Mouse (Mus musculus): ENCODE data around the gene Slc10a7.

Slc10a7 gene

DNA sequence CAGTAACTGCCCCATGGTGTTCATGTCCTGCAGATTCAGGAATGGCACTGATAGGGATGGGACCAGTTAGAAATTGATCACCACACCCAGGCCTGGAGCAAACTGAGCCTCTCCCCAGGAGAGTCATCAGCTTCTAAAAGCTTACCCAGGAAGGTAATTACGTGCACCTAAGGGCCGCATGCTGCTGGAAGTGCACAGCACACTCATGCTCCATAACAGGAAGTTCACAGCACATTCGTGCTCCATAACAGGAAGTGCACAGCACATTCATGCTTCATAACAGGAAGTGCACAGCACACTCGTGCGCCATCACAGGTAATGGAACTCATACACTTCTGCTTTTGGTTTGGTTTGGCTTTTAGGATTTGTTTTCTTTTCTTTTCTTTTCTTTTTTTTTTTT, 114.8 kb downstream of the Slc10a7 start:
- DNase-seq (ENCODE audit: low read depth, low spot score): no peak

DNA sequence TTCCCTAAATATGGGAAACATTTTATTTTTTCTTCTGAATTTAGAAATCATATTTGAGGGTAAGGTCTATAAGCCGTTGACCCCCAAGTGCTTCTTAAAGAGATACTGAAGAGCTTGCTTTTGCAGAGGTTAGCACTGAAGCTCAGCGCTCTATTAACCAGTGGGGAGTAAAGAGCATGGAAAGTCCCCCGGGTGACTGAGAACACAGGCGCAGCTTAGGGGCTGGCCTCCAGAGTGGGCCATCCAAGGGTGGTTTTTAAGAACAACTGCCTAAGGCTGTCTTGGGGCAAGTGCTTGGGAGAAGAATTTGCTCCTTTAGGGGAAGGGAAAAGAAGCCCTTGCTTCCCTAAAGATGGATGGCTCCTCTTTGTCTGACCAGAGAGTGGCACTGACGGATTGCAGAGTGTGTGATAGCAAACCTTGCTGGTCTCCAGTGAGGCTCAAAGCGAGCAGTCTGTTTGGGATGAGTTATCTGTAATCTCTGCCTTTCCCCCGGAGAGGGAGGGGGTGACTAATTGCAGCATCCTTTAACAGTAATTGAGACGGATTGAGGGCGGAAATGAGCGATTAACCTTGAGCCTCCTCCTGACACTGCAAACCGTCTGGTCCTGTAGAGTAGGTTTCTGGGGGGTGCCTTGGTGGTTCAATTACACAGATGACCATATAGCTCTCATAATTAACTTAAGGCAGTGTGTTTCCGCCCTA, 115.7 kb downstream of the Slc10a7 start:
- no peak for DNase-seq (ENCODE audit: low read depth, low spot score)

GRCm38 (mm10) chr8:78626632-78627031, 117.5 kb downstream of the Slc10a7 start:
- no peak for DNase-seq (ENCODE audit: low read depth, low spot score)

DNA sequence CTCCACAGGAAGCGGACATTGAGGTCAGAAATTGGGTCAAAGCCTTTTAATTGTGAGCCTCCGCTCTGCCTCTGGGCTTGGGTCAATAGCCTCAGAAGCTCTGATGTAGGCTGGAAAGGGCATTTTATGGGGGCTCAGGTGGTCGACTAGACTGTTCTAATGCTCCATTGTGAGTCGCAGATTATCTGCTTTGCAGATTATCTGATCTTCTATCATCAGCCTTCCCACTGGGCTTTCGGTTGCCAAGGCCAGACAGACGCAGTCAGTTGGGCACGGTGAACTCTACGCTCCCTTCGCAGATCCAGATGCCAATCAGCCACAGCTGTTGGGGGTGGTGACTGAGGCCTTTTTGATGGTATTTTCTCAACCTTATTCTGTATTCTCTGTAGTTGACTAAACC, 118.6 kb downstream of the Slc10a7 start:
- DNase-seq (ENCODE audit: low read depth, low spot score): no peak

DNA sequence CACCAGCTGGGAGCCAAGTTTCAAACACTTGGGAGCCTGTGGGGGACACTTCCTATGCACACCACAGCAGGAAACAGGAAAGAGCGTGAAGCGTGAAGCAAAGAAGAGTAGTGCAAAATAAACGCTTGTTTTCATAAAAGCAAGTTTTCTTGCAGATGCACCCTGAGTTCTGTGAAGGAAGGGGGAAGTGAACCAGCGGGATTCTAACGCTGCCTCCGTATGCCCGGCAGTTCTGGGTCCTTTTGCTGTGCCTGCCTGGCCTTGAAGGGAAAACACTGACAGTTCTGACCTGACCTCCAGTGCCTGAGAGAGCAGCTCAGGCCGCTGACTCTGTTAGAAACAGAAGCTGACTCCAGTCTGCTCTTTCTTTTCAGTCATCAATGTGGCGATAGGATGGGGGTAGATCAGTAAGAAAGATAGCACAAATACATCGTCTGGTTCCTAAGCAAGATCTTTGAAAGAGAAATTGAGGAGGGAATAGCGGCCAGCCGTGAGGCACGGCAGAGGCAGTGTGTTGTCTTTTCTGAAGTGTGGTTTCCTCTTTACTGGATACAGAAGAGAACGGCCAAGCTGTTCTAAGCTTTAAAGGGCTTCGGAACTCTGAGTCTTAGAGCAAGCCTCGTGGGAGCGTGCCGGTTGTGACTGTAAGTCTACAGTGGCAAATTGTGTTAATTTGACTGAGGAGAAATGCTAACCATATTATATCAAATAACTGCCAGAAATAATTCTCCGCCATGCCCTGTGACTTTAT, 121.4 kb downstream of the Slc10a7 start:
- no peak for DNase-seq (ENCODE audit: low read depth, low spot score)

- DNase-seq (ENCODE audit: low read depth, low spot score): no peak
These were observed 123.9 kb downstream of the Slc10a7 start for GRCm38 (mm10) chr8:78633012-78633411.

- DNase-seq (ENCODE audit: low read depth, low spot score): no peak
These were observed 124.9 kb downstream of the Slc10a7 start for GRCm38 (mm10) chr8:78634018-78634417.

- DNase-seq (ENCODE audit: low read depth, low spot score): no peak
These were observed 125.5 kb downstream of the Slc10a7 start for GRCm38 (mm10) chr8:78634523-78635240.

GRCm38 (mm10) chr8:78635241-78635771, 126.2 kb downstream of the Slc10a7 start:
- no peak for DNase-seq (ENCODE audit: low read depth, low spot score)

DNA sequence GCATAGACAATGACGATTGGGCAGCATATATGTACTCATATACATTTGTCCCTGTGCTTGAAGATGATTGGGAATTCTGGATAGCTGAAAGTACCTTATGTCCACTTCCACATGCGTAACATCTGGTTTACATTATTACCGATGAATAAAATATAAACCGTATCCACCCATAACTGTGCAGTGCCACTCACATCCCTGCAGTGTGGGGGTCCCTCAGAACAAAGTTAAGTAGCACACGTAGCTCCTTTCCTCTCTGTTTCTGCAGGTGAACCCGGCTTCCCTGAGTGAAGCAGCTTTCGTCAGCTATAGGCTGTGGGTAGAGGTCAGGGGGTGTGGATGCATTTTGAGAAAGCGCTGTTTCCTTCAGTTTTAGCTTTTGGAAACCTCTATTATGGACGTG, 132.8 kb downstream of the Slc10a7 start:
- DNase-seq (ENCODE audit: low read depth, low spot score): no peak

DNA sequence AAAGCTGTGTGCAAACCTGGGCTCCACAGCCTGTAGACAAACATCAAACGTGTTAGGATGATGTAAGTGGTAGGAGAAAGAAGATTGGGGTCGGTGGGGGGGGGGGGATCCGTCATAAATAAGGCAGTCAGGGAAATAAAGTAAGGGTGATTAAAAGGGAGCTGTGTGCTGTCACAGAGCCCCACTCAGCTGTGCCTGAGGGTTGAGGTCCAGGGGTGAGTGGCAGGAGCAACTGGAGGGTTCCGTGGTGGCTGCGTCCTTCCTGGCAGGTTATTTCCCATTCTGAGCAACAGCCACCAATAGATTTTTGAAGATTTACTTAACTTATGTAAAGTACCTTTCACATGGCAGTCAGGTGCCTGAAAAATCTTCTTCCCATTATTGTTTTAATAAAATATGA, 133.2 kb downstream of the Slc10a7 start:
- DNase-seq (ENCODE audit: low read depth, low spot score): no peak

DNA sequence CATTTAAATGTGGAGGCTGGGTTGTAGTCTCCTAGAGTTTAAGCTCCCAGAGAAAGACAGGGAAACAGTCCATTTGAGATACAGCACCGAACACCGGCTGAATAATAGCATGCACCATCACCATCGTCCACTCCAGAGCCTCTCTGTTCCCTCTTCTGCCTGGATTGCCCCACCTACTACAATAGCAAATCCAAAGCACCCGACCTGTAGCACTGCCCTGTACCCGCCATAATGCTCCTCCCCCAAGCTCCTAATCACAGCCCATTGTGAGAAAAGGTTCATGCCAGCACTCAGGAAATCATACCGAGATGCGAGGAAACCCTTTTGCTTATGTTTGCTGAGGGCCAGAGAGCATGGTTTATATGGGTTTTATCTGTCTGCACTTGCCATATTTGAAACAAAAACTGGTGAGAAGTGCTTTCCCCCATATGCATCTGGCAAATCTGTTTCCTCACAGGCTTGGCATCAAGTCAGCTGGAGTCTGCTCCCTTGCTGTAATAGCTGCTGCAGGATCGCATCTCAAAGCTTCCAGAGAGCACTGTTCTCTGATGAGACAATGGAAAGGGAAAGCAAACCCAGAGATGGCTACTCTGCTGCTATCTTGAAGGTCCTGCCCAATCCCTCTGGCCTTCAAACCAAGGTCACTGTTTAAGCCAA, 138.0 kb downstream of the Slc10a7 start:
- DNase-seq (ENCODE audit: low read depth, low spot score): no peak

DNA sequence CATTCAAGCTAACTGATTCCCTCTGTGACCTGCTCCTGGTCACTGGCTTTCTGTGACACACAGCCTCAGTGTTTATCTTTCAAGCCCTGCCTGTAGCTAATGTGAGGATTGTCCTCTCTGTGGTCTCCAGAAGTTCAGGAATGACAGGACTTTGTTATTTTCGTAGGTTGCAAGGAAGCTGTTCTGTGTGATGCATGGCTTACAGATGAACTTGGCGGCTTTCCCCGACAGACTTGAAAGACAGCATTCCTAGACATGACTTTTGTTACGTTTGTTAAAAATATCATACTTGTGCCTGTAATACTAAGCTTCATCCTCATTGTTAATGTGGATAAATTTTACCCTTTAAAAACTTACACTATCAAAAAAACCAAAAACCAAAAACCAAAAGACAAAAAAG, 138.7 kb downstream of the Slc10a7 start:
- no peak for DNase-seq (ENCODE audit: low read depth, low spot score)

DNA sequence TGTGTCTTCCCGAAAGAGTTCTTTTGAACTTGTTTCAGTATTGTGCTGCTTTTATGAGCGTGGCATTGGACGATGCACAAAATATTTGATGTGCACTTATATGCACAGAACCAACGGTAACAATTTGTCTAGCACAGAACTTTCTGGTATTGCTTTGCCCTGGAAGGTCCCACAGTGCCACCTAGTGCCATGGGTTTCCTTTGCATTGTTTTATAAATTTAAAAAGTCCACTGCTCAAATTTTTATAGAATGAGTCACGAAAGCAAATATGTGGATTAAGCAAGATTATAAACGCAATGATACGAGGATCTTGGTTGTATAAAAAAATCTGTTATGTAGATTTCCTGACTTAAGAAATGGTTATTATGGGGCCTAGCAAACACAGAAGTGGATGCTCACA, 139.8 kb downstream of the Slc10a7 start:
- no peak for DNase-seq (ENCODE audit: low read depth, low spot score)

DNA sequence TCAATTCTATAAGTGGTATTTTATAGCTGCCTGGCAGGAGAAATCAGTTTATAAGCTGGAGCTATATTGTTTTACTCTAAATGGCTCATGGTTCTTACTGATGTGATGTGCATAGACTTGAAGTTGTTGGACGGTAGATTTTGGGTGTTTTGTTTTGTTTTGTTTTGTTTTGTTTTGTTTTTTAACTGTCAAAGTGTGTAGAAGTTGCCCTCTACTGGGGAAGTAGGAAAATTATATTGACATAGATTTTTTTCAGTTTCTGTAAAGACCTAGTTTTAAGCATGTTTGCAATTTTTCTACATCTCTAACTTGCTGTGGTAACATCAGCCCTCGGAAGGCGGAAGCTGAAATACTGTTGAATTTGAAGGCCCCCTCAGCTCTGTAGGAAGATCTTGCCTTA, 142.5 kb downstream of the Slc10a7 start:
- DNase-seq (ENCODE audit: low read depth, low spot score): no peak

GRCm38 (mm10) chr8:78655351-78656045, 146.4 kb downstream of the Slc10a7 start:
- no peak for DNase-seq (ENCODE audit: low read depth, low spot score)

DNA sequence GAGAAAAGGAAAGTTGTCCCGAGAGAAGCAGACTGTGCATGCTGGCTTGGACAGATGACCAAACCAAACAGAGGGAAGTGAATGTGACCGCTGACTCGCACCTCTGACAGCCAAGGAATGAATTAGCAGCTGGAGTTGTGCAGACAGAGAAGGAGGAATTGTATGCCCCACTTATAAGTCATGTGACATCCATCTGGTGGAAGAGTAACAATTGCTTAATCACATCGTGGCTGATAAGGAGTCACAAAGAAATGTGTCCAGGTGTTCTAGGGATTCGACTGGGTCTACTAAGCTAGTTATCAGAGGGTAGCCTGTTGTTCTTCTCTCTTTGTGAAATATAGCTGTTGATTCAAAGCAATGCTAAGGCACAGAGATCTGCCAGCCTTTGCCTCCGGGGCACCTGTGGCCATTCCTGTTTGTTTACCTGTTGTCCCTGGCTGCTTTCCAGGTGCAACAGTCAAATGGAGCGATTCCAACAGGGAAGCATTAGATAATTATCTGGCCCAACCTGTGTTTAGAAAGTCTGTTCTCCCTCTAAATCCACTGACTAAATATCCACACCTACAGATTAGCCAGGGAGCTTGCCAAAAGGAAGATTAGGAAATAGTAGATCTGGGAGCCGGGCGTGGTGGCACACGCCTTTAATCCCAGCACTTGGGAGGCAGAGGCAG, 147.7 kb downstream of the Slc10a7 start:
- no peak for DNase-seq (ENCODE audit: low read depth, low spot score)

DNA sequence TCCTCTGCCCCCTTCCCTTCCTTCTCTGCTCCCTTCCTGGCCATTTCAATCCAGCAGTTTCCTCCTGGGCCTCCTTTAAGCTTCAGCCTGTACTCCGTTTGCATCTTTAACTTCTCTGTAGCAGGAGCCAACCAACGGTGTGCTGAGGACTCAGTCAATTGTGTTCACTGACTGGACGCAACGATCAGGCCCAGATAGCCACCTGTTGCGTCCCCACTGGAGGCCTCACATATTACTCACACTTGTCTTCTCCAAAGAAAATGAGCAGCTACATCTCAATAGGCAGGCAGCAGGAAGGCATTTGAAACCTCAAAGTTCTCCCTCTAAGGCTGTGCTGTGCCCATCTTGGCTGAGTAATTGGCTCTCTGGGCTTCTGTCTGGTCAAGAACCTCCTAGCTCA, 149.0 kb downstream of the Slc10a7 start:
- DNase-seq (ENCODE audit: low read depth, low spot score): no peak

- DNase-seq (ENCODE audit: low read depth, low spot score): no peak
These were observed 150.6 kb downstream of the Slc10a7 start for GRCm38 (mm10) chr8:78659617-78660187.

GRCm38 (mm10) chr8:78664306-78664940, 155.3 kb downstream of the Slc10a7 start:
- DNase-seq (ENCODE audit: low read depth, low spot score): no peak
